Mouse (Mus musculus): Measurements from ENCODE around the gene Nusap1.
"Not testable (repeated sequence)": the region's sequence is repeated elsewhere in the genome, so short reads cannot be mapped to it uniquely, and the experiment has no call there.

DNA sequence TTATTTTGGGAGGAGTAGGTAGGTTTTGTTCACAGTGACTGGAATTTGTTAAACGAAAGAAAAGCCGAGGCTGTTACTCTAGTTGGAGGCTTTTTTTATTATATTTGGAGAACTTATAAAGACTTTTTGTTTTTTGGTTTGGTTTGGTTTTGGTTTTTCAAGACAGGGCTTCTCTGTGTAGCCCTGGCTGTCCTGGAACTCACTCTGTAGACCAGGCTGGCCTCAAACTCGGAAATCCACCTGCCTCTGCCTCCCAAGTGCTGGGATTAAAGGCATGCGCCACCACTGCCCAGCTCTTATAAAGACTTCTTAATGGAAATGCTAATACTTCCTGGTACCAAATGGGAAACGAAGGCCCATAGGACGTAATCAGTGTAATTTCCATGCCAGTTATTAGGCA lies 904 bp downstream of the Nusap1 start:
- TF ChIP-seq POLR2A, CTCF (IDR thresholded peaks at IDR 0.05; ENCODE audit: insufficient read depth, low read depth, low read length): not testable (repeated sequence)

All from olfactory bulb, adult 2 months (tissue).